Mouse (Mus musculus): Measurements from ENCODE around the gene Tmem79. TPM values are rescaled to one million over a fixed set of nuclear protein-coding genes. Genes with fewer than 3 reads are reported as not detected.

The Tmem79 gene
- polyA plus RNA-seq, 1 experiment from 2014 or later = 7.4 TPM

- DNase-seq (ENCODE audit: low spot score) = no peak
- Histone ChIP-seq H3K4me1 (replicated peaks; ENCODE audit: insufficient read depth, low read length) (no peaks in the 10 kb centered on the region), H3K9me3 (replicated peaks; ENCODE audit: low read length) (no peaks in the 10 kb centered on the region), H3K27me3 (ENCODE audit: insufficient read depth, low read length) (peaks cover 3% of the 10 kb centered on the region; the same call in 1 of the 2 replicates), H3K9ac (ENCODE audit: low read depth, low read length) (no peak overlapping the region), H3K27ac (no peak overlapping the region), H3K4me3 (replicated peaks; ENCODE audit: low read depth, low read length) (no peak overlapping the region), H3K36me3 (ENCODE audit: insufficient read depth, low read length) (peaks cover 50% of the 10 kb centered on the region), H3K4me2 (ENCODE audit: low read length) (no peak overlapping the region)
- ATAC-seq (replicated peaks; ENCODE audit: low FRiP score, low read depth) = no peak; the same call in 1 of the 2 replicates
- 80% methylated on average over 2 of the region's 2 CpGs for WGBS
- no peak for TF ChIP-seq CTCF (IDR thresholded peaks at IDR 0.05; ENCODE audit: low read depth)
Observed at GRCm38 (mm10) chr3:88361612-88362313, 25.8 kb upstream of the Tmem79 start.

- WGBS = 54% methylated on average over 6 of the region's 6 CpGs
- DNase-seq (ENCODE audit: low spot score) (no peak), ATAC-seq (replicated peaks; ENCODE audit: low FRiP score, low read depth) (no peak)
- peaks cover 57% of the 10 kb centered on the region for H3K36me3 ChIP-seq (ENCODE audit: insufficient read depth, low read length)
- no peak overlapping the region for H3K27ac ChIP-seq
- H3K4me1 ChIP-seq (replicated peaks; ENCODE audit: insufficient read depth, low read length) = no peaks in the 10 kb centered on the region
- H3K9me3 ChIP-seq (replicated peaks; ENCODE audit: low read length) = no peaks in the 10 kb centered on the region
- H3K9ac ChIP-seq (ENCODE audit: low read depth, low read length) = no peak overlapping the region
- no peak for TF ChIP-seq CTCF (IDR thresholded peaks at IDR 0.05; ENCODE audit: low read depth)
- H3K27me3 ChIP-seq (ENCODE audit: insufficient read depth, low read length) = peaks cover 3% of the 10 kb centered on the region; the same call in 1 of the 2 replicates
- H3K4me2 ChIP-seq (ENCODE audit: low read length) = no peak overlapping the region
- H3K4me3 ChIP-seq (replicated peaks; ENCODE audit: low read depth, low read length) = no peak overlapping the region
Observed at GRCm38 (mm10) chr3:88361096-88361495, 25.1 kb upstream of the Tmem79 start.

- no peak for TF ChIP-seq CTCF (IDR thresholded peaks at IDR 0.05; ENCODE audit: low read depth)
- Histone ChIP-seq H3K27me3 (ENCODE audit: insufficient read depth, low read length) (no peaks in the 10 kb centered on the region), H3K4me2 (ENCODE audit: low read length) (no peak overlapping the region), H3K4me3 (replicated peaks; ENCODE audit: low read depth, low read length) (no peak overlapping the region), H3K27ac (no peak overlapping the region), H3K9ac (ENCODE audit: low read depth, low read length) (no peak overlapping the region), H3K36me3 (ENCODE audit: insufficient read depth, low read length) (peaks cover 68% of the 10 kb centered on the region), H3K9me3 (replicated peaks; ENCODE audit: low read length) (no peaks in the 10 kb centered on the region), H3K4me1 (replicated peaks; ENCODE audit: insufficient read depth, low read length) (no peaks in the 10 kb centered on the region)
- ATAC-seq (replicated peaks; ENCODE audit: low FRiP score, low read depth) (no peak), DNase-seq (ENCODE audit: low spot score) (no peak)
- WGBS = 74% methylated on average over 3 of the region's 3 CpGs
Observed at GRCm38 (mm10) chr3:88359989-88360388, 24.0 kb upstream of the Tmem79 start.

- Histone ChIP-seq H3K4me2 (ENCODE audit: low read length) (no peak overlapping the region), H3K27ac (no peak overlapping the region), H3K9me3 (replicated peaks; ENCODE audit: low read length) (no peaks in the 10 kb centered on the region), H3K9ac (ENCODE audit: low read depth, low read length) (no peak overlapping the region), H3K36me3 (ENCODE audit: insufficient read depth, low read length) (peaks cover 72% of the 10 kb centered on the region), H3K4me3 (replicated peaks; ENCODE audit: low read depth, low read length) (no peak overlapping the region), H3K4me1 (replicated peaks; ENCODE audit: insufficient read depth, low read length) (no peaks in the 10 kb centered on the region), H3K27me3 (ENCODE audit: insufficient read depth, low read length) (no peaks in the 10 kb centered on the region)
- no peak for ATAC-seq (replicated peaks; ENCODE audit: low FRiP score, low read depth)
- DNase-seq (ENCODE audit: low spot score) = no peak
- no peak for TF ChIP-seq CTCF (IDR thresholded peaks at IDR 0.05; ENCODE audit: low read depth)
- 80% methylated on average over 5 of the region's 5 CpGs for WGBS
Observed at GRCm38 (mm10) chr3:88359584-88359983, 23.6 kb upstream of the Tmem79 start.

- 94% methylated on average over 8 of the region's 8 CpGs for WGBS
- Histone ChIP-seq H3K4me3 (replicated peaks; ENCODE audit: low read depth, low read length) (no peak overlapping the region), H3K4me1 (replicated peaks; ENCODE audit: insufficient read depth, low read length) (no peaks in the 10 kb centered on the region), H3K4me2 (ENCODE audit: low read length) (no peak overlapping the region), H3K9me3 (replicated peaks; ENCODE audit: low read length) (no peaks in the 10 kb centered on the region), H3K9ac (ENCODE audit: low read depth, low read length) (no peak overlapping the region), H3K27me3 (ENCODE audit: insufficient read depth, low read length) (no peaks in the 10 kb centered on the region), H3K36me3 (ENCODE audit: insufficient read depth, low read length) (peaks cover 96% of the 10 kb centered on the region), H3K27ac (no peak overlapping the region)
- peak; percentile 42; the same call in 1 of the 2 replicates for TF ChIP-seq CTCF (IDR thresholded peaks at IDR 0.05; ENCODE audit: low read depth)
- ATAC-seq (replicated peaks; ENCODE audit: low FRiP score, low read depth) = no peak; the same call in 1 of the 2 replicates
- DNase-seq (ENCODE audit: low spot score) = peak; percentile 31
Observed at GRCm38 (mm10) chr3:88354396-88355165, 18.6 kb upstream of the Tmem79 start.

GRCm38 (mm10) chr3:88352907-88353306 is 17.0 kb upstream of the Tmem79 start:
- ATAC-seq (replicated peaks; ENCODE audit: low FRiP score, low read depth) = no peak
- WGBS = 88% methylated on average over 9 of the region's 9 CpGs

More at GRCm38 (mm10) chr3:88352907-88353306, 17.0 kb upstream of the Tmem79 start:
- Histone ChIP-seq H3K27me3 (ENCODE audit: insufficient read depth, low read length) (no peaks in the 10 kb centered on the region), H3K4me3 (replicated peaks; ENCODE audit: low read depth, low read length) (no peak overlapping the region), H3K9me3 (replicated peaks; ENCODE audit: low read length) (no peaks in the 10 kb centered on the region), H3K27ac (no peak overlapping the region), H3K36me3 (ENCODE audit: insufficient read depth, low read length) (peaks cover 92% of the 10 kb centered on the region), H3K9ac (ENCODE audit: low read depth, low read length) (no peak overlapping the region), H3K4me2 (ENCODE audit: low read length) (no peak overlapping the region), H3K4me1 (replicated peaks; ENCODE audit: insufficient read depth, low read length) (no peaks in the 10 kb centered on the region)
- TF ChIP-seq CTCF (IDR thresholded peaks at IDR 0.05; ENCODE audit: low read depth) = no peak
- DNase-seq (ENCODE audit: low spot score) = no peak

Measured in kidney, postnatal 0 days (tissue).